Mouse (Mus musculus) thymus, postnatal 10 days (tissue): ENCODE data around the gene Gm13889.

Experiments used
- DNase-seq, 2 experiments: peaks; one replicate each; pipeline ENCODE4 v3.0.0; 2021; ENCODE audit warnings: low spot score in 2 of 2

The Gm13889 gene

DNA sequence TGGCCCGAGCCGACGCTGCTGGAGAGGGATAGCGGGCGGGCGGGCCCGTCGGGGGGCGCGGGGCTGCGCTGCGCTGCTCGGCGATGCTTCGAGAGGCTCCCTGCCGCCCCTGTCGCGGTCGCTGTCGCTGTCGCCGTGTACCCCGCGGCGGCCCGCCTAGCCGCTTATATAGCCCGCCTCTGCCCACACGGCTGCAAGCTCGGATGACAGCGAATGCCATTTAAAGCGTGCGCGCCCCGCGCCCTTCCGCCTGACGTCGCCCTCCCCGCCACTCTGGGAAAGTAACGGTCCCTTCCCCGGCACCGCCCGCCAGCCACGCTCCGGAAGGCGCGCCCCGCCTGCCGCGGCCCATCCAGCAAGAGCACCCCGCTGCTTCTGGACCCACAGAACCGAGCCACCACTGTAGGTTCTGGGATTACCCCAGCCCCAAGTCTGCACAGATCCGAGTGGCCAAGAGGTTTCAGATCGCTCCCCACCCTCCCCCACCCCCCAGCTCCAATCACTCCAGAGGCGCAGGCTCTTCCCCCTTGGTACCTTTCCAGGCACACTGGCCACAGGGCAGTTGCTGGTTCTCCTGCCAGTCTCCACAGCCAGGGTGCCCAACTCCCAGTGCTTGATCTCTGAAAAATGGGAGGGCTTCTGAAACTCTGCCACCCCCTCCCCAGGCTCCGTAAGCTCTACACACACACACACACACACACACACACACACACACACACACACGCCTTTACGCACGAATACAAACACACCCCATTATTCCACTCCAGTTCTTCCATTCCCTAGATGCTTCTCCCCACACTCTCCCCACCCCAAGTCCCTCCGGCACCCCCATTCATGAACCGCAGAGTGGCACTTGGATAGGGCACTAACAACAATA is at the start of gene Gm13889:
Gene Gm13889, minus strand, starts transcription at position 294 of the 877 bp plus-strand sequence.
- DNase-seq, result peak; percentile 12 to 38

DNA sequence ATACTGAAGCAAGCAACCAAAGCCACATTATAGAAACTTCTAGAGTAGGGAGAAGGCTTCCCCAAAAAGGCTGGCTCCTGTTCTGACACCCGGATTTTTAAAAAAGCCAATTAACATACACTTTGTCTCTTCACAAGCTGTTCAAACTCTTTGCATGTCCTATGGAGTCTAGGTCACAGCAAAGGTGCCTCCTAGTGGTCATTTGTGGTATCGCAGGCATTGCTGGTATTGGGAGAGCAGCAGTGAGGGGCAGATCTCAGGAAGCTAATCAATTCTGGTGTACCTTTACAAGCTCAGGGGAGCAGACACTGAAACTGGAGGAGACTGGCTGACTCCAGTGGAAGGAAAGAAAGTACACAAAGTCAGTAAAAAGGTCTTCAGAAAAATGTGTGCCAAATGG is 45.3 kb upstream of the Gm13889 start:
- DNase-seq, result peak; percentile 42 to 81

- no peak for DNase-seq
Measured at GRCm38 (mm10) chr2:94001918-94002317, 44.9 kb upstream of the Gm13889 start.

DNA sequence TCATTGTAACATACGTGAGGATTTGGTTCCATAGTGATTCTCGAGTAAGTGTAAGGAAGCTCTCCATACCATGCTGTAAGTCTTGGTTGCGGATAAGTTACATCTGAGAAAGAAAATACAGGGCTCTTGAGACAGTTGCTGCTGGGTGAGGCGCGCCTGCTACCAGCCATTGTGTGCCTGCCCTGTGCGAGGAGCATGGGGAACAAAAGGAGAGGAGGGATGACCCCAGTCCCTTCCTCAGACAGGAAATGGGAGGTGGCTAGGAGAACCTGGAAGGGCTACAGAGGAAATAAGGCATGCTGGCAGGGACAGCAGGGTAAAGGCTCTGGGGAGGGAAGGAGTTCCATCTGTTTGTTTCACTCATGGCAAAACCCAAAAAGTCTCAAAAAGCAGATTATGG is 44.4 kb upstream of the Gm13889 start:
- no peak for DNase-seq

DNA sequence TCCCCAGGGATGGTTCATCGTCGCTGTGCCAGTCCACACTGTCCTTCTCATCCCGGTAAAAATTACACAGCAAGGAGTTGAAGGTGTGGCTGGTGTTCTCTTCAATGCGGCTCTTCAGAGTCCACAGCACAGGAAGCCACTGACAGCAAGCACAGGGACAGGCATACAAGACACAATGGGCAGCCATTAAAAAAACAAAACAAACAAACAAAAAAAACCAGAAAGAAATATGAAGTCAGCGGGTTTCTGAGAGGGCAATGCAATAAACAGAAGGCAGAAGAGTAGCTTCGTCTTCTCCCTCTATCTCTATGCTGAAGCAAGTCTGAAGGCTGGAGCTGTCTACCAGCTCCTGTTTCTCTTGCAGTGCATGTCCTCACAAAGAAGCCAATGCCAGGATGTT is 39.3 kb upstream of the Gm13889 start, which contains the start of gene Gm27027:
Gene Gm27027, minus strand, starts transcription at position 101 of the 400 bp plus-strand sequence.
- no peak for DNase-seq

DNA sequence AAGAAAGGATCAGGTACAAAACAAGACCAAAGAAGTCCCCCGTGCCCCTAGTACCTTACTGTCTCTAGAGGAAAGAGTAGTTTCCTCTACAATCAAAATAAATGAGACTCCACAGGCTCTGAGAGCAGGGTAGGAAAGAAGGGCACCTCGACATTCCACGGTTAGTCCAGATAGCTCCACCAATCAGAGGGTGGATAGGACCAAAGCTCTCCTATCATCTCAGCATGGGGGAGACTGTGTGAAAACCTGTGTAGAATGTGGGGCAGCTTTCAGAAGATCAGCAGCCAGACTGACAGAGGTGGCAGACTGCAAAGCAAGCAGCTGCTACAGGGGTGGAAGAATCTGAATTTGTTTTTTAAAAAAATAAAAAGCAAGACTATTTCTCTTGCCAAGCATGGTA is 35.8 kb upstream of the Gm13889 start:
- DNase-seq, result no peak

DNA sequence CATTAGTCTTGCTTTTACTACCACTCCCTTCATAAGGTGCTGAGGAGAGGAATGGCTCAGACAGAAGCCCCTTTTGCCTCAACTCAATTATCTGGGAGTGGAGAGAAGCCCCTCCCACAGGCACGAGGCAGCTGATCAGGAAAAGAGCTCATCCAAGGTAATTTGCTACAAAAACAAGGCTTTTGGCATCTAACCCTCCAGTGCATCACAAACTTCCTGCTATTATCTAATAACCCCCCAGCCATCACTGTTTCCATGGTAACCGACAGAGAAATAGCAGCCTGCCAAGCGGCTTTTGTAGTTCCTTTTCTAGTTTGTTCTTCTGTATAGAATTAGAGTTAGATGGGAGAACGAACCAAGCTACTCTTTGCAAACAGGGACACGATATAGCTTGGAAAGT is 35.3 kb upstream of the Gm13889 start:
- DNase-seq, result no peak

DNA sequence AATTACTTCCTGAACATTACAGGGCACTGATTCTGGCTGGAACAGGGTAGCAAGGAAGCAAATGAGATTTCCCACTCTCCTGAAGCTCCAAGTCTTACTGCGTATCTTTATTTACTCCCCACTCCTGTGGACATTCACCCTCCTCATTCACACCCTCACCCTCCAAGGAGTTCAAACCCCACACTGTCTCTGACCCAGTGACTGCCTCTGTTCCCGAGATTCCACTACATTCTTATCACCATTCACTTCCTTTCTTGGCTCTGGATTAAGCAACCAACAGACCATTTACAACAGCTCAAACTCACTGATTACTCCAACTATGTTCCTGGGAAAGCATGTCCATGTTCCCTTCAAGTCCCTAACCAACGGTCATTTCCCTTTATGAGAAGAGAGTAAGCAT is 34.3 kb upstream of the Gm13889 start:
- no peak for DNase-seq

- no peak for DNase-seq
Measured at GRCm38 (mm10) chr2:93988440-93988839, 31.4 kb upstream of the Gm13889 start.

DNA sequence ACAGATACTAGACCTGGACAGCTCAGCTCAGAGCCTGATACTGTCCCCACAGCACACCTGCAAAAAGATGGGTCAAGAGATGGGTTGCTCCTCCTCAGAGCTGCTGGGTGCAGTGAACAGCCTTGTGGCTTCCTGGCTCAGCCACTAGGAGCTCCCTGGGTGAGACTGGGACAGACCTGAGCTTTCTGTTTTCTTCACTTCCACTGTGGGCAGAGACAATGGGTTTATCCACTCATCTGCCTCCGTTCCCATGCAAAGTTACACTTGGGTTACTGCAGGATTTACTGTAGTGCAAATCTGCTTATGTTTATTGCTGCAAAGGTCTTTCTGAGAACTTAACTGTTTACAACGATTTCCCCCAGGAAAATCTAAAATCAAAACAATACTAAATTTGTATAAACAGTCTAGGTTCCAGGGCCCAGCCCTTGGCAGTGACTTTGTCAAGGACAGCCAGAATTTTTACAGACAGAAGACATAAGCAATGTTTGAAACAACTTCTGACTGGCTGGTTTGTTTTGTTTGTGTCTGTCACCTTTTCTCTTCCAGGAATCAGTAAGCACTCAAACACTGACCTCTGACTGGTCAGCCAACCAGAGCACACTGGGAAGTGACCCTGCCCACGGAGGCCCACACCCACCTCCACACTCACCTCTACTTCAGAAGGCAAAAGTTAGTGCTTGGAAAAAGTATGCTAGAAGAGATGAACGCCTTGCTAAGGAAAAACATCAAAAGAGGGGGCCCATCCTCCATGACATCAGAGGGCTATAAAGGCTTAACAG is 25.6 kb upstream of the Gm13889 start:
- DNase-seq, result no peak

DNA sequence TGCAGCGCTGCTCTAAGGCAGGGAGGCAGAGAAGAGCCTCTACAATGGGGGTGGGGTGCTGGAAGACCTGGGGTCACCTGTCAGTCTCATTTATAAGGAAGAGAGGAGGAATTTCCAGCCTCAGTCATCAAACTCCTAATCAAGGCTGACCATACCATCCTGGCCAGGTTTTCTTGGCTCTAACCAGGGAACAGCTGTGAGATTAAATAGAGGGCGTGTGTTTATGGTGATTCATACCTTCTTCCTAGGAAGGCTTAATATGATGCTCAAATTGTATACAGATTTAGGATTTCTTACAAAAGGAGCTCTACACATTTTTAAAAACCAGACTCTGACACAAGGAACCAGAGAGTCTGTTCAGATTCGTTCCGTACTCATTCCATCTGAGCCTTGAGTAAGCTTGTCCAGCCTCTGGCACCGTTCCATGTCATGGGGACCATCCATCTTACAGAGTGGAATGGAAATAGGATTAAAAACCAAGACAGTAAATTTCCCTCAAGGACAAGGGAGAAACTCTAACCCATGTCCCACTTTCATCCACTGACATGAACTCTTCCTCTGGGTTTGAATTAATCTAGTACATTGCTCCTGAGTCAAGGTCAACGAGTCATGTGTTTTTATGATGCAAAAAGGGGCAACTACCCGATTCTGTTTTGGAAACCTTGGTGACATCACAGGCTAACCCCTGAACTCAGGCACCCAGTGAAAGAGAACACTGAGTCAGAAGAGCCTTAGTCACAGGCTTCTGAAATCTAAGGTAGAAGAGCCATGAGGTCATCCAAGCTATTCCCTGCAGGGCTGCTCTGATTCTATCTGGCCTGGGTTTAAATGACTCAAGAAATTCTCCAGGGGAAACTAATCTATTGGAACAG is 22.5 kb upstream of the Gm13889 start:
- DNase-seq, result no peak

- DNase-seq, result peak in 1 of 2 experiments; percentile 41
Measured at GRCm38 (mm10) chr2:93976436-93977252, 19.6 kb upstream of the Gm13889 start.

DNA sequence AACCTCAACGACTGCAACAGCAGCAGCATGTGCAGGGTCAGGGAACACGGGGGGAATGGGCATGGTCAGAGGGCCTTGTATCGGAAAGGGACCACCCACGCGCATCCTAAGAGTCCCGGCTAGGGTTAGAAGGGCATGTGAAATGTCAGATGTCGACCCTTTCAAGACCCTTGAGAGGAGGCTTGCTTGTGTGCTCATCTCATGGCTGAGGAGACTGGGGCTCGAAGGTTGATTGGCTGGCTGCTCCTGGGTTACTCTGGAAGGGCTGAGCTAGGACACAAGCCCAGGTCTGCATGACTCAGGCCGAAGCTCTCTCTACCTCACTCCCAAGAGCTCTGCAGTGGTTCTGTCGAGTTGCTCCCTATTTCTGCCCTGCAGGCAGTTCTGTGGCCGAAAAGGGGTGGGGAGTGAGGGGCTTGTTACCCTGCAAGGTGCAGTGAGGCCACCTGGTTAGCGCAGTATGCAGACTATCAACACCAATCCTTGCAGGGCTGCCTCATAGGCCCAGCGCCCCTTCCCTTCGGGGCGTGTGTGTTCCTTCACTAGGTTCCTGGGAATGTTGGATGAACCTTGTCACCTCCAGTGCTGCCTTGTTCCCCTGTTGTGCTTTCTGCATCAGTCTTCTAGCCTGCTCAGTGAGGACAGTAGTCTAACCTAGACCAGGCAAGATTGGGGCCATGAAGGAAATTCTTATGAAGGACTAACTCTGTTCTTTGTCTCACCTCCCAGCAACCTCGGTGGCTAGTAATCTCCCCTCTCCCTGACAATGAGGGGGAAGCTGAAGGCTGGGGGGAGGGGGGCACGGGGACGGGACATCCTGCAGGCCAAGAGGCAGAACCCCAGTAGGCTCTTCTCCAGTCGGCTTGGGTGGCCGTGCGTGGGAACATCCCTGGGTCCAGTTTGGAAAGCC is 18.8 kb upstream of the Gm13889 start:
- DNase-seq, result no peak

DNA sequence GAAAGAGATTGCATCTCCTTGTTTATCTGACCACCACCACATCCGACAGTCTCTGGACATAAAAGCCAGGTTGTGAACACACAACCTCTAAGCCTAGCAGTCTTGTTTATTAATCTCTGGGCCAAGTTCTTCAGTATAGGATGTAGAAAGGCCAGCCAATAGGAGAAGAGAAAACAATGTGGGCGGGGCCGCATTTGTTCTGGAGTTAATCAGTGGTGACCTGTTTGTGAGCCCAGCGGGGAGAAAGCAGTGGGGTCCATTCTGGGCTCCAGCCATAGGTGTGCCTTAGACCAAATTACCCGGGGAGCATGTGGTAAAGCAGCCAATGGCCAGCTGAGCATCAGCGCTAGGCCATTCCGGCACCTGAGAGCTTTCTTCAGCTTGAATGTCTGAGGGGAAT is 18.0 kb upstream of the Gm13889 start:
- DNase-seq, result no peak

- no peak for DNase-seq
Measured at GRCm38 (mm10) chr2:93971647-93972046, 14.6 kb upstream of the Gm13889 start.

- no peak for DNase-seq
Measured at GRCm38 (mm10) chr2:93964494-93965160, 7.6 kb upstream of the Gm13889 start.

- DNase-seq, result no peak
Measured at GRCm38 (mm10) chr2:93963802-93964201, 6.8 kb upstream of the Gm13889 start.

GRCm38 (mm10) chr2:93961716-93962115 is 4.7 kb upstream of the Gm13889 start:
- DNase-seq, result no peak

DNA sequence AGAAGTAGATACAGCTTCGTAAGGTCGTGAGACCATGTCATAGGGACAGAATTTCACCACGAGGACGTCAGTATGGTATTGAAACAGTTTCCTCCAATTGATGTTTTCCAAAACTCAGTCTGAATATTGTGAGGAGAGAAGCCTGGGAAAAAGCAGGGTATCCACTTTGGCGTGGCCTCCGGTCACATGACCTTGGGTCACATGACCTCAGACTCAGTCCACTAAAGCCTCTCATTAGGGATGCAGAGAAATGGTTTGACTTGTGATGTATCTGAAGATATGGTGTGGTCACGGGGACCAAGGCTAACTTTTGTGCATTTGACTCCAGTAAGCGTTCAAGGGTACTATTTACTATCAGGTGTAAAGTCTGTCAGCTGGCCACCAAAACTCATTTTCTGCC is 2.3 kb upstream of the Gm13889 start:
- DNase-seq, result no peak
